Mouse (Mus musculus) gastrocnemius, adult 2 months (tissue): Measurements from ENCODE around the gene Rrp1b. TPM values are rescaled to one million over a fixed set of nuclear protein-coding genes. Genes with fewer than 3 reads are reported as not detected.

Experiments used
- DNase-seq: peaks from one replicate; pipeline ENCODE4 v3.0.0; 2022
- H3K27ac ChIP-seq: fragments of 200-600 bp; 2 replicates; pipeline ENCODE4 v1.8.1; 2022; ENCODE audit warnings: mild to moderate bottlenecking
- H3K4me3 ChIP-seq: fragments of 200-600 bp; 2 replicates; pipeline ENCODE4 v1.8.1; 2022; ENCODE audit warnings: mild to moderate bottlenecking, moderate library complexity
- CTCF ChIP-seq: fragments of 200-600 bp; IDR thresholded peaks from 2 replicates; pipeline ENCODE4 v1.8.1; 2022; ENCODE audit warnings: antibody characterized with exemption, mild to moderate bottlenecking, moderate library complexity
- intact Hi-C: fragments of 180-260 bp; cut with DNase I; formaldehyde crosslinking; loops from one replicate; pipeline ENCODE4 v1.15.1; 2025
- long read RNA-seq, 2 experiments: library from polyadenylated mRNA; stranded (forward); transcript quantifications; one replicate each; pipeline ENCODE4 v2.0.0; 2021
- total RNA-seq, 2 experiments: library from RNA; stranded (reverse); gene quantifications; 2 replicates each; pipeline ENCODE4 v1.2.3; 2021

The Rrp1b gene
- total RNA-seq = 1 to 10 TPM; 7.0 to 9.3 TPM
- long read RNA-seq, experiment 1 = 0 reads
- long read RNA-seq, experiment 2 = 0 reads

GRCm38 (mm10) chr17:32035609-32036508 is at the start of gene Rrp1b, which contains the start of gene Hsf2bp:
Rrp1b (plus strand) TSS chr17:32036100.
Hsf2bp (minus strand) TSS chr17:32036349.
- intact Hi-C loops = loop anchor here (5.0 kb wide), 1 partner anchor 171 kb away; no protein-coding TSS in a partner anchor
- DNase-seq = peak; percentile 86
- no peak for TF ChIP-seq CTCF
- peak within 1 kb of the TSS; percentile 88 for H3K27ac ChIP-seq
- peak within 1 kb of the TSS; percentile 92 for H3K4me3 ChIP-seq

GRCm38 (mm10) chr17:31986915-31987314 is 49.0 kb upstream of the Rrp1b start:
- no peak for TF ChIP-seq CTCF
- no peak for DNase-seq
- intact Hi-C loops = no loop called here
- H3K27ac ChIP-seq = no peak overlapping the region
- no peak overlapping the region for H3K4me3 ChIP-seq

- intact Hi-C loops = no loop called here
- DNase-seq = no peak
- Histone ChIP-seq H3K4me3 (no peak overlapping the region), H3K27ac (no peak overlapping the region)
- TF ChIP-seq CTCF = no peak
Measured at GRCm38 (mm10) chr17:31989035-31989434, 46.9 kb upstream of the Rrp1b start.

- no peak for DNase-seq
- H3K27ac ChIP-seq = no peak overlapping the region
- no peak for TF ChIP-seq CTCF
- no peak overlapping the region for H3K4me3 ChIP-seq
- intact Hi-C loops = no loop called here
Measured at GRCm38 (mm10) chr17:31992004-31992403, 43.9 kb upstream of the Rrp1b start.

- H3K4me3 ChIP-seq = no peak overlapping the region
- no peak for TF ChIP-seq CTCF
- DNase-seq = no peak
- intact Hi-C loops = no loop called here
- H3K27ac ChIP-seq = 0 out of 2 replicates have a peak overlapping the region, but pooled peaks have one; percentile 57
Measured at GRCm38 (mm10) chr17:31993354-31993753, 42.5 kb upstream of the Rrp1b start.

GRCm38 (mm10) chr17:31994132-31994531 is 41.8 kb upstream of the Rrp1b start:
- no peak for TF ChIP-seq CTCF
- intact Hi-C loops = no loop called here
- Histone ChIP-seq H3K4me3 (no peak overlapping the region), H3K27ac (peak overlapping the region; percentile 57)
- no peak for DNase-seq

- Histone ChIP-seq H3K27ac (no peak overlapping the region), H3K4me3 (no peak overlapping the region)
- intact Hi-C loops = no loop called here
- DNase-seq = no peak
- no peak for TF ChIP-seq CTCF
Measured at GRCm38 (mm10) chr17:31995784-31996183, 40.1 kb upstream of the Rrp1b start.

- intact Hi-C loops = no loop called here
- no peak for DNase-seq
- H3K4me3 ChIP-seq = no peak overlapping the region
- no peak overlapping the region for H3K27ac ChIP-seq
- no peak for TF ChIP-seq CTCF
Measured at GRCm38 (mm10) chr17:31996331-31996730, 39.6 kb upstream of the Rrp1b start.

- peak overlapping the region; percentile 24; the same call in 1 of the 2 replicates for H3K27ac ChIP-seq
- no peak for TF ChIP-seq CTCF
- H3K4me3 ChIP-seq = no peak overlapping the region
- intact Hi-C loops = no loop called here
- DNase-seq = no peak
Measured at GRCm38 (mm10) chr17:31998351-31998750, 37.5 kb upstream of the Rrp1b start.

GRCm38 (mm10) chr17:32003251-32003650 is 32.6 kb upstream of the Rrp1b start:
- DNase-seq = no peak
- no peak for TF ChIP-seq CTCF
- Histone ChIP-seq H3K27ac (no peak overlapping the region), H3K4me3 (no peak overlapping the region)
- intact Hi-C loops = no loop called here

GRCm38 (mm10) chr17:32006800-32007199 is 29.1 kb upstream of the Rrp1b start:
- no peak overlapping the region for H3K4me3 ChIP-seq
- TF ChIP-seq CTCF = no peak
- intact Hi-C loops = no loop called here
- peak; percentile 55 for DNase-seq
- H3K27ac ChIP-seq = peak overlapping the region; percentile 68

GRCm38 (mm10) chr17:32011694-32012093 is 24.2 kb upstream of the Rrp1b start:
- no peak for DNase-seq
- TF ChIP-seq CTCF = no peak
- Histone ChIP-seq H3K4me3 (no peak overlapping the region), H3K27ac (no peak overlapping the region)
- intact Hi-C loops = loop anchor here (5.0 kb wide), 1 partner anchor 74 kb away; no protein-coding TSS in a partner anchor

GRCm38 (mm10) chr17:32012254-32012653 is 23.6 kb upstream of the Rrp1b start:
- no peak for TF ChIP-seq CTCF
- H3K4me3 ChIP-seq = no peak overlapping the region
- no peak overlapping the region for H3K27ac ChIP-seq
- no peak for DNase-seq
- intact Hi-C loops = loop anchor here (5.0 kb wide), 1 partner anchor 75 kb away; no protein-coding TSS in a partner anchor
